Mouse (Mus musculus): Measurements from ENCODE around the gene Rhox6.
"Not testable (repeated sequence)": the region's sequence is repeated elsewhere in the genome, so short reads cannot be mapped to it uniquely, and the experiment has no call there.

The Rhox6 gene

DNA sequence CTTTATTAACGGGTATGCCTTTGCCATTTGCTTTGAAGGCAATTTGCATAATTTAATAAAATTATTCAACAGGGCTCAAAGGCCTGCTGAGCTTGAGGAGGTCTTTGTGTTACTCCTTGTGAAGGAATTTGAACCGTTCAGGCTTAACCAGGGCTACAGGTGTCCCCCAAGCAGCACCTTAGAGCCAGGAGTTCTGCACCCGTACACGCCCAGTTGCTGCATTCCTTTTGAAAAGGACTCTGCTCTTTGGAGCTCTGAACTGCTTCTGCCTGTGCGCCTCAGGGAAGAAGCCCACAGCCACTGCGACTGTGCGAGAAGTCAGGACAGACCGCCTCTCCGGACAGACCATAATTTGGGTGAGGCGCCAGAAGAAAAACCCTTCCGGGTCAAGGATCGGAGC lies at the start of gene Rhox6:
Gene Rhox6 (plus strand): TSS at position 301 of the 400 bp plus-strand sequence.
- not testable (repeated sequence) for DNase-seq (ENCODE audit: low spot score)

DNA sequence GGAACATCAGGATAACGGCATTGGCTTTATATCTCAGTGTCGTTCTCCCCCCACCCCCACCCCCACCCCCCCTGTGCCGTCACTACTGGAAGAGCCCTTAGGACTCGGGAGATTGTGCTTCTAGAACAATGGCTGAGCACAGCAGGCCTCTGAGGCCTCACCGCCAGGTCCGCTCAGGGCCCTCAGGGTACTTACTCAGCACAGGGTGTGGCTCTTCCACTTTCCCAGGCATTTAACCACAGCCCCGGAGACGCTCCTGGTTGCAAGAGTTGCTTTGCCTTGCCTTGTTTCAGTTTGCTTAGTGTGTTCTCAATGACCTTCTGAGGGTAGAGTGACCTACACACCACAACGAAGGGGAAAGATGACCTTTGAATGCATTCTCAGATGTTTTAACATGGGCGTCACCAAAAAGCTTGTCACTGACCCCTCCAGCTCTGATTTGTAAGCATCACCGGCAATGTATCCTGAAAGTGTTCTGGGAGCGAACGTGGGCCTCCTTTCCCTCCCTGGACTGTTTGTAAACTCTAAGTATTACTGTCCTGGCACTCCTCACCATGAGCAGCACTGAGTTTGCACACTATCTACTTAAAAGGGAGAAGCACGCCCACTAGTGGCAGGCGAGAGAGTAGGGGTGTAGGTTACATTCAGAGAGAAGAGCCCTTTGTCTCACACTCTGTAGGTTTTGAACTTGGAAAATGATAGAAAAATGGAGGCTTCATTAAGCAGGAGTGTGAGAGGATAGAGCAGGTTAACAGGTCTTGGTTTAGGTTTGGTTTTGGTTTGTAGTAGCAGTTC lies 19.2 kb upstream of the Rhox6 start:
- no peak for DNase-seq (ENCODE audit: low spot score)

DNA sequence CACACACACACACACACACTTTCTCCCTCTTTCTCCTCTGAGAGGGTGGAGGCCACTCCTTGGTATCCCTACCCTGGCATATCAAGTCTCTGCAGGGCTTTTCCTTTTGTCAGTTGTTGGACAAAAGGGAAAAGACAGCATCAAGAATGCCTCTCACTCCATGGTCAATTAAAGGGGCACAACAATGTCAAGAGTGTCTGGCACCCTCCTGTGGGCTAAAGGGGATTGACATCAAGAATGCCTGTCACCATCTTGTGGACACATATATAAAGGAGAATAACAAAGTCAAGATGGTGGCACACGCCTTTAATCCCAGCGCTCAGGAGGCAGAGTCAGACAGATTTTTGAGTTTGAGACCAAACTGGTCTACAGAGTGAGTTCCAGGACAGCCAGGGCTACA lies 17.3 kb upstream of the Rhox6 start:
- no peak for DNase-seq (ENCODE audit: low spot score)

DNA sequence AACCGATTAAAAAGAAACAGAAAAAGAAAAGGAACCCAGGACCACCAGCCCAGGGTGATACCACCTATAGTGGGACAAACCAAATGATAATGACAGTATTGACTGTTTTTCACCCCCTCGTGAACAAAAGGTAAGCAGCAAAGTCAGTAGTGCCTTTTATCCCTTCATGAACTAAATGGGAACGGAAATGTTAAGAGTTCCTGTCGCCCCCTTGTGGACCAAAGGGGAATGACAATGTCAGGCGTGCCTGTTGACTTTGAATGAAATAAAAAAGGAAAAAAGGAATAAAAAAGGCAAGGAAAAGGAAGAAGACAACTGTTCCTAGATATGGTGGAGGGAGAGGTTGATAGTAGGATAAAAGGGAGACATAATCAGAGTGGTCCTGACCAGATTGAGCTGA lies 15.5 kb upstream of the Rhox6 start:
- DNase-seq (ENCODE audit: low spot score), result peak; percentile 71

DNA sequence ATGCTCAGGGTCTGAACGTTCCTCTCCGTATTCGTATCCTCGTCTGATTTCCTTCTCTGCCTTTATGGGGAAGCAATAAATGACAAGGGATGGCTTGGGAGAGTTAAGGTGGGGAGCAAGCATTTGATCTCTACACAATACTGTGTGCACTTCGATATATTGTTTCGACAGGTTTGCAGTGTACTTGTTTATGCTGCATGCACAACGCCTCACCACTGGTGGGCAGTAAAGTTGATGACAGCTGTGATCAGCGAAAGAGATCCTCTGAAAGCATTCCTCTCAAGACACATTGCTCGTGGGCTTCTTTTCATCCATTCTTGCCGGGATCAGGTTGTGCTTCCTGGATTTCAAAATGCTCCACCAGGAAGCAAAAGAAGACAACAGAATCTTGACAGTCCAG lies 11.0 kb upstream of the Rhox6 start:
- no peak for DNase-seq (ENCODE audit: low spot score)

DNA sequence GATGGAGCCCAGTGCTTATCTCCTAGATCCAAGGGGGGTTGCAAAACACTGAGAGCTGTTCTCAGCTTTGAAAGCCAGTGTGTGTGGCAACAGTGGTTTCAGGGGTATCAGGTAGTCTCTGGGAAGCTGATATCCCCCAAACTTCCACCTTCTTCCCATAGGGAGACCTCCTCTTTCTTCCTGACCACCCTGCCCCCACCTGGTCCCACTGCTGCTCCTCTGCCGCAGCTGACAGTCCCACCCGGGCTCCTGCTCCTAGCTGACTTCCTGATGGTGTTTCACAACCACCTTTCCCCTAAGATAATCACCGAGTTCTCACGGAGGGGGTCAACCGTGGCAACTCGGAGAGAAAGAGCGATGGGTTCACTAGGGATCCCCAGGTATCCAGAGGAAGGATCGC lies 4.7 kb downstream of the Rhox6 start, which contains the start of gene Rhox7a:
Gene Rhox7a (plus strand): TSS at position 301 of the 400 bp plus-strand sequence.
- not testable (repeated sequence) for DNase-seq (ENCODE audit: low spot score)

DNA sequence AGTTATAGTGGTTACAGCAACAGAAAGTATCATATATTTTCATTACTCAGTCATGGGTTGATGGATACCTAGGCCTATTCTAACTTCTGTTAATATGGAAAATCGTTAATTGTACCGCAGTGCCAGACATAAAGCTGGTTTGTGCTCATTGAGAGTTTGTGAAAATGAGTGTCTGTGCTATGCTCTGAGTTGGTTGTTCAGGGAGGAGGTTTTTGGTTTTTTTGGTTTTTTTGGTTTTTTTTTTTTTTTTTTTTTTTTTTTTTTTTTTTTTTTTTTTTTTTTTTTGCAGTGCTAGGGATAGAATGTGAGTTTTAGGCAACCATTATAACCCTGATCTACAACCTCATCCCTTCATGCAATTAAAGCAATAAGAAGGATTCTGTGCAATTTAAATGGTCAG lies 44.9 kb downstream of the Rhox6 start:
- DNase-seq (ENCODE audit: low spot score), result no peak

DNA sequence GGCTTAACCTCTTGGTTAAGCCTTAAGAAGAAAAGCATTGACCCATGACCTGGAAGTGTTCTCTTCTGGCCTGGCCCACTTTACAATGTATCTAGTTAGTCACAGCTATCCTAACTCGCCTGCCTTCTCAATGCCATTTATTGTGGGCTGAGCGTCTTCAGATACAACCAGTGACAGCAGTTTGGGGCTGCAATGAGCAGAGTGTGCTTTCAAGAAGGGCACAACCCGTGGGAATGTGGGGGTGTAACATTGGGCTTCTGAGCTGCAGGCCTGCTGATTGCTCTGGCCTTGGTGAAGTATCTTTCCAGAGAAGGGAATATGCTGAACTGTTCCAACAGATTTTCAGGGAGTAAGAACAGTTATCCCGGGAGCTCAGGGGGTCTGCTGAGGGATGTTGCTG lies 52.1 kb downstream of the Rhox6 start, which contains the start of gene Rhox8:
Gene Rhox8 (minus strand): TSS at position 101 of the 400 bp plus-strand sequence.
- DNase-seq (ENCODE audit: low spot score), result peak; percentile 41

Measured in testis, postnatal 10 days (tissue).